25 mouse cellular contexts compared by ENCODE assay signal in the genomic region with DNA sequence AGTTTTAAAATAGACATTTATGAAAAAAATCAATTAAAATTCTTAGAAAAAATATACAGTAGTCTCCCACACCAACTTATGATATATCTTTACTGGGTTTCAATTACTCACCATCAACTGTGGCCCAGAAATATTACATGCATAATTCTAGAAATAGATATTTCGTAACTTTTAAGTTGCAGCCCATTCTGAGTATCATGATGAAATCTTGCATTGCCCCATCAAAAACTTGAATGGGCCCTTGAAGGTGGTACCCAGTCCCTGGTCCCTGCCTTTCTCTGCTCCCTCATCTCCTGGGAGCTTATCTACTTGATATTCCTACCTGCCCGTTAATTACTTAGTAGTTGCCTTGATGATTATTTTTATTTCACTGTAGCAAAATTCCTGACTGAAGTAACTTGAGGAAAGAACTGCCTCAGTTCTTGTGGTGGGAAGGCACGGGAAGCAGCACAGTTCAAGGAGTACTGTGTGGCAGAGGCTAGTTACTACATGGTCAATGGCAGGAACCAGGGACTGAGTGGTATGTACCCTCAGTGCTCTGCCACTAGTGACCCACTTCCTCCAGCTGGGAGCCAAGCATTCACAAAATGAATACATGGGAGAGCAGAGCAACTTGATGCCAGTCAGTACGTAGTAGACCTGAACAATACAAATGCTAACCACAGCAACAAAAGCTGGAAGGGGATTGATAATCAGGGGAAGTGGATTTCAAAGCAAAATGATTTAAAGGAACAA. TPM values are rescaled to one million over a fixed set of nuclear protein-coding genes. Genes with fewer than 3 reads are reported as not detected.
DNase-seq lines count a peak whose midpoint lies in the region; ATAC-seq and TF ChIP-seq lines count a peak whose summit lies in the region.
"Had no signal": no experiment of that assay in that cellular context is flagged by ENCODE, and none has a peak within 500 bp of the region (broad histone marks: within the 10 kb centered on the region; RNA-seq: fewer than 3 reads in every experiment).

No protein-coding gene starts in this region.

- no peak overlapping the region for H3K4me2 ChIP-seq in hindbrain, embryonic 13.5 days
- no peak overlapping the region for H3K4me2 ChIP-seq in hindbrain, embryonic 14.5 days (replicated peaks)
- no peak overlapping the region for H3K4me2 ChIP-seq in neural tube, embryonic 15.5 days
- H3K4me2 ChIP-seq in stomach, postnatal 0 days (replicated peaks; ENCODE audit: low read depth): no peak overlapping the region
- H3K4me2 ChIP-seq: embryonic facial prominence, embryonic 13.5 days; intestine, embryonic 15.5 days; liver, embryonic 13.5 days; midbrain, embryonic 12.5 days; neural tube, embryonic 12.5 days; stomach, embryonic 15.5 days had no signal

- intact Hi-C loops in left cerebral cortex, postnatal 25 days (cut with DNase I): no loop called here

- peaks cover 47% of the 10 kb centered on the region for H3K4me1 ChIP-seq in hindbrain, embryonic 13.5 days (replicated peaks)
- peaks cover 31% of the 10 kb centered on the region for H3K4me1 ChIP-seq in hindbrain, embryonic 14.5 days (replicated peaks; ENCODE audit: control insufficient read depth, insufficient read depth, low read length)
- H3K4me1 ChIP-seq in neural tube, embryonic 15.5 days: peaks cover 33% of the 10 kb centered on the region
- H3K4me1 ChIP-seq in stomach, postnatal 0 days (replicated peaks; ENCODE audit: control insufficient read depth, insufficient read depth): peaks cover 7% of the 10 kb centered on the region; the same call in 1 of the 2 replicates

- TF ChIP-seq CTCF in stomach, postnatal 0 days (IDR thresholded peaks at IDR 0.05; ENCODE audit: low read depth): no peak

- H3K9me3 ChIP-seq in hindbrain, embryonic 13.5 days: no peaks in the 10 kb centered on the region
- no peaks in the 10 kb centered on the region for H3K9me3 ChIP-seq in hindbrain, embryonic 14.5 days (ENCODE audit: control insufficient read depth, low read length)
- no peaks in the 10 kb centered on the region for H3K9me3 ChIP-seq in neural tube, embryonic 15.5 days (replicated peaks)
- no peaks in the 10 kb centered on the region for H3K9me3 ChIP-seq in stomach, postnatal 0 days (ENCODE audit: control insufficient read depth, low read length)
- H3K9me3 ChIP-seq: embryonic facial prominence, embryonic 13.5 days; intestine, embryonic 15.5 days; liver, embryonic 13.5 days; midbrain, embryonic 12.5 days; neural tube, embryonic 12.5 days; stomach, embryonic 15.5 days had no signal

- no peaks in the 10 kb centered on the region for H3K27me3 ChIP-seq in hindbrain, embryonic 13.5 days
- H3K27me3 ChIP-seq in hindbrain, embryonic 14.5 days (ENCODE audit: control insufficient read depth, insufficient read depth, low read length): no peaks in the 10 kb centered on the region
- H3K27me3 ChIP-seq in neural tube, embryonic 15.5 days (replicated peaks): no peaks in the 10 kb centered on the region
- no peaks in the 10 kb centered on the region for H3K27me3 ChIP-seq in stomach, postnatal 0 days (ENCODE audit: control insufficient read depth, insufficient read depth, low read length)
- H3K27me3 ChIP-seq: embryonic facial prominence, embryonic 13.5 days; intestine, embryonic 15.5 days; liver, embryonic 13.5 days; midbrain, embryonic 12.5 days; neural tube, embryonic 12.5 days; stomach, embryonic 15.5 days had no signal

- WGBS in hindbrain, embryonic 13.5 days: 84% methylated on average over 4 of the region's 4 CpGs
- 85% methylated on average over 4 of the region's 4 CpGs for WGBS in hindbrain, embryonic 14.5 days
- 79% methylated on average over 4 of the region's 4 CpGs for WGBS in neural tube, embryonic 15.5 days
- 79% methylated on average over 4 of the region's 4 CpGs for WGBS in stomach, postnatal 0 days

- H3K4me3 ChIP-seq in hindbrain, embryonic 13.5 days: no peak overlapping the region
- H3K4me3 ChIP-seq in hindbrain, embryonic 14.5 days (replicated peaks; ENCODE audit: low read length): no peak overlapping the region
- H3K4me3 ChIP-seq in neural tube, embryonic 15.5 days (replicated peaks): no peak overlapping the region
- no peak overlapping the region for H3K4me3 ChIP-seq in stomach, postnatal 0 days (ENCODE audit: low read depth, low read length)
- H3K4me3 ChIP-seq: embryonic facial prominence, embryonic 13.5 days; intestine, embryonic 15.5 days; liver, embryonic 13.5 days; midbrain, embryonic 12.5 days; neural tube, embryonic 12.5 days; stomach, embryonic 15.5 days had no signal

- peaks cover 19% of the 10 kb centered on the region for H3K36me3 ChIP-seq in hindbrain, embryonic 13.5 days
- peaks cover 23% of the 10 kb centered on the region for H3K36me3 ChIP-seq in hindbrain, embryonic 14.5 days (replicated peaks; ENCODE audit: control insufficient read depth, insufficient read depth)
- peaks cover 16% of the 10 kb centered on the region for H3K36me3 ChIP-seq in neural tube, embryonic 15.5 days
- H3K36me3 ChIP-seq in stomach, postnatal 0 days (ENCODE audit: control insufficient read depth, insufficient read depth, low read length): no peaks in the 10 kb centered on the region; the same call in 1 of the 2 replicates
- H3K36me3 ChIP-seq: intestine, embryonic 15.5 days had no signal

- H3K9ac ChIP-seq in hindbrain, embryonic 13.5 days: no peak overlapping the region
- no peak overlapping the region for H3K9ac ChIP-seq in hindbrain, embryonic 14.5 days
- no peak overlapping the region for H3K9ac ChIP-seq in neural tube, embryonic 15.5 days (replicated peaks)
- H3K9ac ChIP-seq in stomach, postnatal 0 days (ENCODE audit: low read length): no peak overlapping the region
- H3K9ac ChIP-seq: embryonic facial prominence, embryonic 13.5 days; intestine, embryonic 15.5 days; liver, embryonic 13.5 days; midbrain, embryonic 12.5 days; neural tube, embryonic 12.5 days; stomach, embryonic 15.5 days had no signal

- 0 out of 2 replicates have a peak overlapping the region, but pooled peaks have one; percentile 0 for H3K27ac ChIP-seq in hindbrain, embryonic 13.5 days
- H3K27ac ChIP-seq in hindbrain, embryonic 14.5 days: no peak overlapping the region
- no peak overlapping the region for H3K27ac ChIP-seq in neural tube, embryonic 15.5 days (replicated peaks)
- no peak overlapping the region for H3K27ac ChIP-seq in stomach, postnatal 0 days (replicated peaks)
- H3K27ac ChIP-seq: embryonic facial prominence, embryonic 13.5 days; intestine, embryonic 15.5 days; liver, embryonic 13.5 days; midbrain, embryonic 12.5 days; neural tube, embryonic 12.5 days; stomach, embryonic 15.5 days had no signal

- DNase-seq in hindbrain, embryonic 14.5 days (ENCODE audit: low spot score): no peak
- DNase-seq in NIH3T3 (ENCODE audit: low read depth): peak; percentile 26
- DNase-seq in lung, postnatal 36 days: peak; percentile 60
- DNase-seq in left cerebral cortex, postnatal 25 days (ENCODE audit: low spot score in 2 of 2): no peak
- no peak for DNase-seq in stomach, postnatal 0 days (ENCODE audit: low spot score)
- DNase-seq: cerebellum, adult 2 months; heart, adult 18-20 months; kidney, adult 9 months; kidney, postnatal 36 days; layer of hippocampus, adult 9-11 months; liver, embryonic 13.5 days; right cerebral cortex, postnatal 14 days; thymus, adult 2 months had no signal

- ATAC-seq in hindbrain, embryonic 13.5 days (ENCODE audit: low FRiP score): no peak
- no peak for ATAC-seq in hindbrain, embryonic 14.5 days (ENCODE audit: low FRiP score)
- ATAC-seq in common myeloid progenitor, adult 5-6 weeks (replicated peaks; ENCODE audit: low read depth, poor library complexity, severe bottlenecking): 0 out of 2 replicates have a peak, but pooled peaks have one; percentile 29
- no peak for ATAC-seq in neural tube, embryonic 15.5 days (ENCODE audit: low FRiP score)
- no peak for ATAC-seq in stomach, postnatal 0 days (ENCODE audit: low FRiP score, low TSS enrichment)
- ATAC-seq: activated CD4-positive, CD25-positive, alpha-beta regulatory T cell, adult 4 months; intestine, embryonic 15.5 days had no signal

- TF ChIP-seq EP300 in stomach, postnatal 0 days (optimal IDR thresholded peaks at IDR 0.05): no peak

RNA-seq across cellular contexts. Expression of a gene that starts 6.5 kb away (rescaled TPM):
- 46.1 and 49.0 TPM in 2 replicates for polyA plus RNA-seq in hindbrain, embryonic 13.5 days (2015; fragmentation: Nextera tagmentation; extraction: Ambion mirVana)
- polyA plus RNA-seq in hindbrain, embryonic 14.5 days (2014; fragmentation: Nextera tagmentation; extraction: Ambion mirVana): 57.1 and 59.9 TPM in 2 replicates
- total RNA-seq in common myeloid progenitor, adult 5-6 weeks (2017): 50.5 and 64.4 TPM in 2 replicates
- polyA plus RNA-seq in neural tube, embryonic 15.5 days (2015; fragmentation: Nextera tagmentation; extraction: Ambion mirVana): 45.3 and 46.1 TPM in 2 replicates
- total RNA-seq in left cerebral cortex, postnatal 25 days (2021): 100 to 1,000 TPM; 101 to 106 TPM
- 26.0 and 27.5 TPM in 2 replicates for polyA plus RNA-seq in stomach, postnatal 0 days (2015; fragmentation: Nextera tagmentation; extraction: Ambion mirVana)

RNA-seq across cellular contexts. Expression of a gene that starts 13.7 kb away (rescaled TPM):
- polyA plus RNA-seq in hindbrain, embryonic 13.5 days (2015; fragmentation: Nextera tagmentation; extraction: Ambion mirVana): not detected in 2 replicates
- not detected in 2 replicates for polyA plus RNA-seq in hindbrain, embryonic 14.5 days (2014; fragmentation: Nextera tagmentation; extraction: Ambion mirVana)
- total RNA-seq in common myeloid progenitor, adult 5-6 weeks (2017): 0.64 TPM in 1 of 2 replicates, not detected in the other
- polyA plus RNA-seq in neural tube, embryonic 15.5 days (2015; fragmentation: Nextera tagmentation; extraction: Ambion mirVana): 0.15 TPM in 1 of 2 replicates, not detected in the other
- total RNA-seq in left cerebral cortex, postnatal 25 days (2021): not detected
- 0.29 and 0.56 TPM in 2 replicates for polyA plus RNA-seq in stomach, postnatal 0 days (2015; fragmentation: Nextera tagmentation; extraction: Ambion mirVana)
- total RNA-seq: gastrocnemius, adult 18-20 months had no signal
- polyA plus RNA-seq: activated CD4-positive, CD25-positive, alpha-beta regulatory T cell, adult 4 months; limb, embryonic 11.5 days; liver, embryonic 13.5 days; neural tube, embryonic 12.5 days; spleen, adult 2 months had no signal

RNA-seq across cellular contexts. Expression of a gene that starts 41.6 kb away (rescaled TPM):
- 5.0 TPM in 2 replicates for polyA plus RNA-seq in hindbrain, embryonic 13.5 days (2015; fragmentation: Nextera tagmentation; extraction: Ambion mirVana)
- 3.5 and 3.9 TPM in 2 replicates for polyA plus RNA-seq in hindbrain, embryonic 14.5 days (2014; fragmentation: Nextera tagmentation; extraction: Ambion mirVana)
- total RNA-seq in common myeloid progenitor, adult 5-6 weeks (2017): not detected in 2 replicates
- 3.3 and 4.0 TPM in 2 replicates for polyA plus RNA-seq in neural tube, embryonic 15.5 days (2015; fragmentation: Nextera tagmentation; extraction: Ambion mirVana)
- under 1 TPM; 0.46 to 0.48 TPM for total RNA-seq in left cerebral cortex, postnatal 25 days (2021)
- 0.07 TPM in 2 replicates for polyA plus RNA-seq in stomach, postnatal 0 days (2015; fragmentation: Nextera tagmentation; extraction: Ambion mirVana)
- total RNA-seq: gastrocnemius, adult 18-20 months had no signal
- polyA plus RNA-seq: activated CD4-positive, CD25-positive, alpha-beta regulatory T cell, adult 4 months had no signal

Comparison
In these comparisons a context has a peak if more than half of its experiments do, and no peak if none do; other contexts are left out.
1. DNase-seq: peak in NIH3T3 (single experiment) and lung, postnatal 36 days (single experiment); none in hindbrain, embryonic 14.5 days (single experiment), left cerebral cortex, postnatal 25 days (0 of 2) and stomach, postnatal 0 days (single experiment).